Mouse (Mus musculus) layer of hippocampus, postnatal 25 days (tissue): ENCODE results near the gene Clic1. TPM values are rescaled to one million over a fixed set of nuclear protein-coding genes. Genes with fewer than 3 reads are reported as not detected.
"Not testable (repeated sequence)": the region's sequence is repeated elsewhere in the genome, so short reads cannot be mapped to it uniquely, and the experiment has no call there.

Source experiments
- DNase-seq, 2 experiments: peaks; one replicate each; pipeline ENCODE4 v3.0.0; 2022; ENCODE audit warnings: mixed read lengths in 2 of 2, low spot score in 1 of 2; ENCODE audit errors: extremely low spot score in 1 of 2
- total RNA-seq, 2 experiments: library from RNA; stranded (reverse); gene quantifications; 2 replicates each; pipeline ENCODE4 v1.2.3; 2021

The Clic1 gene
- total RNA-seq, 2 experiments from 2014 or later, result 9.7 to 10.1 TPM

- DNase-seq, result no peak
Measured at GRCm38 (mm10) chr17:35019894-35020293, 29.9 kb upstream of the Clic1 start.

- no peak for DNase-seq
Measured at GRCm38 (mm10) chr17:35020551-35020950, 29.2 kb upstream of the Clic1 start.

- DNase-seq, result peak; percentile 89 to 97
Measured at GRCm38 (mm10) chr17:35021163-35021808, 28.5 kb upstream of the Clic1 start.

GRCm38 (mm10) chr17:35021842-35022477 lies 27.8 kb upstream of the Clic1 start:
- no peak for DNase-seq

GRCm38 (mm10) chr17:35022541-35023060 lies 27.2 kb upstream of the Clic1 start:
- DNase-seq, result no peak

- no peak for DNase-seq
Measured at GRCm38 (mm10) chr17:35023221-35023620, 26.5 kb upstream of the Clic1 start.

- no peak for DNase-seq
Measured at GRCm38 (mm10) chr17:35023756-35024155, 26.0 kb upstream of the Clic1 start.

GRCm38 (mm10) chr17:35024261-35024660 lies 25.5 kb upstream of the Clic1 start:
- no peak for DNase-seq

- no peak for DNase-seq
Measured at GRCm38 (mm10) chr17:35024691-35025488, 24.9 kb upstream of the Clic1 start.

GRCm38 (mm10) chr17:35026206-35026605 lies 23.6 kb upstream of the Clic1 start:
- no peak for DNase-seq

- peak; percentile 32 to 40 for DNase-seq
Measured at GRCm38 (mm10) chr17:35027277-35028068, 22.3 kb upstream of the Clic1 start, which contains the start of gene Sapcd1. TSS of gene Sapcd1 (minus strand) at chr17:35028016.

GRCm38 (mm10) chr17:35028315-35028714 lies 21.5 kb upstream of the Clic1 start:
- no peak for DNase-seq

- DNase-seq, result peak in 1 of 2 experiments; percentile 19
Measured at GRCm38 (mm10) chr17:35029691-35030532, 19.9 kb upstream of the Clic1 start.

GRCm38 (mm10) chr17:35031272-35031671 lies 18.5 kb upstream of the Clic1 start:
- DNase-seq, result no peak

- DNase-seq, result no peak
Measured at GRCm38 (mm10) chr17:35031880-35032279, 17.9 kb upstream of the Clic1 start.

- no peak for DNase-seq
Measured at GRCm38 (mm10) chr17:35032323-35032870, 17.4 kb upstream of the Clic1 start.

- DNase-seq, result not testable (repeated sequence)
Measured at GRCm38 (mm10) chr17:35033703-35034102, 16.1 kb upstream of the Clic1 start.

GRCm38 (mm10) chr17:35034896-35035295 lies 14.9 kb upstream of the Clic1 start:
- no peak for DNase-seq
